Mouse (Mus musculus) neural tube, embryonic 12.5 days (tissue): Measurements from ENCODE around the gene Cfap43. TPM values are rescaled to one million over a fixed set of nuclear protein-coding genes. Genes with fewer than 3 reads are reported as not detected.
A peak's percentile ranks its signal among the peaks of the same experiment; 100 is the strongest.

Experiments
- ATAC-seq: fragments of 200-750 bp; cut with Nextera tagmentation; 2 replicates; pipeline ENCODE4 v1.8.0; 2017; ENCODE audit warnings: low read depth, mild to moderate bottlenecking, moderate TSS enrichment, moderate library complexity; ENCODE audit not compliant: low FRiP score
- H3K27ac ChIP-seq: fragments of 300-500 bp; sonication (generic); 2 replicates; pipeline ENCODE4 v1.5.1; 2016
- H3K27me3 ChIP-seq: fragments of 300-500 bp; sonication (generic); replicated peaks from 2 replicates; pipeline ENCODE4 v1.6.1; 2016; ENCODE audit warnings: mild to moderate bottlenecking
- H3K36me3 ChIP-seq: fragments of 300-500 bp; sonication (generic); 2 replicates; pipeline ENCODE4 v1.6.1; 2016; ENCODE audit warnings: mild to moderate bottlenecking
- H3K4me1 ChIP-seq: fragments of 300-500 bp; sonication (generic); 2 replicates; pipeline ENCODE4 v1.6.1; 2016
- H3K4me2 ChIP-seq: fragments of 300-500 bp; sonication (generic); replicated peaks from 2 replicates; pipeline ENCODE4 v1.6.1; 2016; ENCODE audit warnings: mild to moderate bottlenecking
- H3K4me3 ChIP-seq: fragments of 300-500 bp; sonication (generic); 2 replicates; pipeline ENCODE4 v1.5.1; 2016
- H3K9ac ChIP-seq: fragments of 300-500 bp; sonication (generic); 2 replicates; pipeline ENCODE4 v1.6.1; 2016; ENCODE audit warnings: mild to moderate bottlenecking
- H3K9me3 ChIP-seq: fragments of 300-500 bp; sonication (generic); 2 replicates; pipeline ENCODE4 v1.6.1; 2016; ENCODE audit warnings: mild to moderate bottlenecking
- WGBS: fragments of 180-500 bp; shearing (Covaris S2); methylation state at CpG from one replicate; pipeline ENCODE4 v1.1.7; 2016; 5-methylcytosine and 5-hydroxymethylcytosine counted together
- polyA plus RNA-seq: library from polyadenylated mRNA; unstranded; fragments of >200 nt; fragmentation: Nextera tagmentation; extraction: Ambion mirVana; gene quantifications from 2 replicates; pipeline ENCODE4 v1.2.1, GENCODE M21; 2016

The Cfap43 gene
- polyA plus RNA-seq, result 0.04 and 0.18 TPM in 2 replicates

- no peaks in the 10 kb centered on the region for H3K9me3 ChIP-seq
- ATAC-seq, result peak; percentile 74
- peak within 1 kb of the TSS; percentile 82 for H3K9ac ChIP-seq
- no peaks in the 10 kb centered on the region for H3K27me3 ChIP-seq
- peak within 1 kb of the TSS; percentile 43; the same call in 1 of the 2 replicates for H3K27ac ChIP-seq
- peak within 1 kb of the TSS; percentile 82 for H3K4me2 ChIP-seq
- H3K4me1 ChIP-seq, result peaks cover 28% of the 10 kb centered on the region
- under 1% methylated on average over 48 of the region's 48 CpGs for WGBS
- no peaks in the 10 kb centered on the region for H3K36me3 ChIP-seq
- peak within 1 kb of the TSS; percentile 78 for H3K4me3 ChIP-seq
Observed at GRCm38 (mm10) chr19:47919126-47919965, at the start of gene Cfap43, which contains the start of gene Itprip. TSS of gene Cfap43 (minus strand) at chr19:47919287. TSS of gene Itprip (minus strand) at chr19:47919299.

GRCm38 (mm10) chr19:47958181-47958580 is 39.1 kb upstream of the Cfap43 start:
- Histone ChIP-seq H3K27ac (no peak overlapping the region), H3K4me3 (no peak overlapping the region), H3K27me3 (no peaks in the 10 kb centered on the region), H3K36me3 (no peaks in the 10 kb centered on the region), H3K9me3 (no peaks in the 10 kb centered on the region), H3K4me1 (peaks cover 1% of the 10 kb centered on the region; the same call in 1 of the 2 replicates), H3K9ac (no peak overlapping the region), H3K4me2 (no peak overlapping the region)
- WGBS, result 71% methylated on average over 13 of the region's 13 CpGs
- no peak for ATAC-seq

GRCm38 (mm10) chr19:47953169-47953568 is 34.1 kb upstream of the Cfap43 start:
- Histone ChIP-seq H3K9ac (no peak overlapping the region), H3K4me1 (peaks cover 6% of the 10 kb centered on the region; the same call in 1 of the 2 replicates), H3K9me3 (no peaks in the 10 kb centered on the region), H3K4me2 (no peak overlapping the region), H3K27ac (no peak overlapping the region), H3K27me3 (no peaks in the 10 kb centered on the region), H3K4me3 (no peak overlapping the region), H3K36me3 (no peaks in the 10 kb centered on the region)
- 59% methylated on average over 9 of the region's 9 CpGs for WGBS
- ATAC-seq, result no peak

GRCm38 (mm10) chr19:47950946-47951345 is 31.9 kb upstream of the Cfap43 start:
- H3K27me3 ChIP-seq, result no peaks in the 10 kb centered on the region
- peaks cover 6% of the 10 kb centered on the region; the same call in 1 of the 2 replicates for H3K4me1 ChIP-seq
- no peak overlapping the region for H3K27ac ChIP-seq
- no peak overlapping the region for H3K4me3 ChIP-seq
- H3K9me3 ChIP-seq, result no peaks in the 10 kb centered on the region
- H3K36me3 ChIP-seq, result no peaks in the 10 kb centered on the region
- H3K4me2 ChIP-seq, result no peak overlapping the region
- no peak for ATAC-seq
- no peak overlapping the region for H3K9ac ChIP-seq
- 87% methylated on average over 7 of the region's 7 CpGs for WGBS

GRCm38 (mm10) chr19:47946821-47947465 is 27.9 kb upstream of the Cfap43 start:
- no peak for ATAC-seq
- no peak overlapping the region for H3K9ac ChIP-seq
- no peaks in the 10 kb centered on the region for H3K27me3 ChIP-seq
- no peak overlapping the region for H3K27ac ChIP-seq
- H3K4me3 ChIP-seq, result no peak overlapping the region
- H3K4me2 ChIP-seq, result no peak overlapping the region
- no peaks in the 10 kb centered on the region for H3K9me3 ChIP-seq
- 68% methylated on average over 23 of the region's 23 CpGs for WGBS
- H3K36me3 ChIP-seq, result no peaks in the 10 kb centered on the region
- no peaks in the 10 kb centered on the region for H3K4me1 ChIP-seq

- H3K4me3 ChIP-seq, result no peak overlapping the region
- WGBS, result 88% methylated on average over 6 of the region's 6 CpGs
- H3K27ac ChIP-seq, result no peak overlapping the region
- no peak overlapping the region for H3K9ac ChIP-seq
- ATAC-seq, result no peak
- H3K4me2 ChIP-seq, result no peak overlapping the region
- H3K36me3 ChIP-seq, result no peaks in the 10 kb centered on the region
- 0 out of 2 replicates have a peak, but pooled peaks cover 3% of the 10 kb centered on the region for H3K4me1 ChIP-seq
- no peaks in the 10 kb centered on the region for H3K9me3 ChIP-seq
- H3K27me3 ChIP-seq, result no peaks in the 10 kb centered on the region
Observed at GRCm38 (mm10) chr19:47939361-47939760, 20.3 kb upstream of the Cfap43 start.

GRCm38 (mm10) chr19:47937443-47938406 is 18.6 kb upstream of the Cfap43 start, which contains the start of gene Cfap58:
TSS of gene Cfap58 (plus strand) at chr19:47937675.
- no peaks in the 10 kb centered on the region for H3K27me3 ChIP-seq
- H3K4me1 ChIP-seq, result 0 out of 2 replicates have a peak, but pooled peaks cover 3% of the 10 kb centered on the region
- H3K9ac ChIP-seq, result peak within 1 kb of the TSS; percentile 44; the same call in 1 of the 2 replicates
- WGBS, result 4% methylated on average over 41 of the region's 41 CpGs
- peak; percentile 88 for ATAC-seq
- H3K9me3 ChIP-seq, result no peaks in the 10 kb centered on the region
- H3K4me3 ChIP-seq, result peak within 1 kb of the TSS; percentile 35
- no peaks in the 10 kb centered on the region for H3K36me3 ChIP-seq
- peak within 1 kb of the TSS; percentile 71 for H3K4me2 ChIP-seq
- no peak within 1 kb of the TSS for H3K27ac ChIP-seq

- WGBS, result 58% methylated on average over 9 of the region's 9 CpGs
- Histone ChIP-seq H3K27ac (no peak overlapping the region), H3K4me3 (no peak overlapping the region), H3K36me3 (no peaks in the 10 kb centered on the region), H3K27me3 (no peaks in the 10 kb centered on the region), H3K9ac (no peak overlapping the region), H3K4me2 (peak overlapping the region; percentile 71), H3K4me1 (0 out of 2 replicates have a peak, but pooled peaks cover 3% of the 10 kb centered on the region), H3K9me3 (no peaks in the 10 kb centered on the region)
- no peak for ATAC-seq
Observed at GRCm38 (mm10) chr19:47936938-47937337, 17.9 kb upstream of the Cfap43 start.

GRCm38 (mm10) chr19:47936490-47936889 is 17.4 kb upstream of the Cfap43 start:
- ATAC-seq, result no peak
- H3K4me1 ChIP-seq, result 0 out of 2 replicates have a peak, but pooled peaks cover 3% of the 10 kb centered on the region
- no peaks in the 10 kb centered on the region for H3K27me3 ChIP-seq
- H3K4me2 ChIP-seq, result no peak overlapping the region; the same call in 1 of the 2 replicates
- H3K9ac ChIP-seq, result no peak overlapping the region
- no peaks in the 10 kb centered on the region for H3K9me3 ChIP-seq
- H3K36me3 ChIP-seq, result no peaks in the 10 kb centered on the region
- 93% methylated on average over 11 of the region's 11 CpGs for WGBS
- H3K27ac ChIP-seq, result no peak overlapping the region
- H3K4me3 ChIP-seq, result no peak overlapping the region

- Histone ChIP-seq H3K9ac (no peak overlapping the region), H3K9me3 (no peaks in the 10 kb centered on the region), H3K27me3 (no peaks in the 10 kb centered on the region), H3K4me2 (no peak overlapping the region), H3K36me3 (no peaks in the 10 kb centered on the region), H3K27ac (no peak overlapping the region), H3K4me1 (0 out of 2 replicates have a peak, but pooled peaks cover 3% of the 10 kb centered on the region), H3K4me3 (no peak overlapping the region)
- ATAC-seq, result no peak
- WGBS, result 88% methylated on average over 6 of the region's 6 CpGs
Observed at GRCm38 (mm10) chr19:47935530-47935929, 16.4 kb upstream of the Cfap43 start.

- 78% methylated on average over 16 of the region's 16 CpGs for WGBS
- Histone ChIP-seq H3K9ac (no peak overlapping the region), H3K4me2 (no peak overlapping the region), H3K27me3 (no peaks in the 10 kb centered on the region), H3K36me3 (no peaks in the 10 kb centered on the region), H3K27ac (no peak overlapping the region), H3K4me1 (0 out of 2 replicates have a peak, but pooled peaks cover 3% of the 10 kb centered on the region), H3K9me3 (no peaks in the 10 kb centered on the region), H3K4me3 (no peak overlapping the region)
- ATAC-seq, result no peak
Observed at GRCm38 (mm10) chr19:47934636-47935238, 15.7 kb upstream of the Cfap43 start.
